Mouse (Mus musculus) heart, adult 9 months (tissue): ENCODE results near the gene Ccdc113.

Source experiments
- DNase-seq, 2 experiments: peaks; one replicate each; pipeline ENCODE4 v3.0.0; 2022; ENCODE audit warnings: low spot score in 2 of 2

The Ccdc113 gene

GRCm38 (mm10) chr8:95533584-95534387 lies at the start of gene Ccdc113:
Gene Ccdc113, plus strand, starts transcription at chr8:95534085.
- DNase-seq: peak; percentile 6 to 20

- DNase-seq: peak in 1 of 2 experiments; percentile 8
Observed at GRCm38 (mm10) chr8:95487800-95488697, 45.8 kb upstream of the Ccdc113 start.

- DNase-seq: peak; percentile 66 to 80
Observed at GRCm38 (mm10) chr8:95488698-95489332, 45.1 kb upstream of the Ccdc113 start.

GRCm38 (mm10) chr8:95490006-95490405 lies 43.9 kb upstream of the Ccdc113 start, which contains the start of gene Csnk2a2:
Gene Csnk2a2, minus strand, starts transcription at chr8:95490039.
- no peak for DNase-seq

- DNase-seq: no peak
Observed at GRCm38 (mm10) chr8:95492057-95492456, 41.8 kb upstream of the Ccdc113 start.

GRCm38 (mm10) chr8:95495444-95495843 lies 38.4 kb upstream of the Ccdc113 start:
- DNase-seq: no peak

DNA sequence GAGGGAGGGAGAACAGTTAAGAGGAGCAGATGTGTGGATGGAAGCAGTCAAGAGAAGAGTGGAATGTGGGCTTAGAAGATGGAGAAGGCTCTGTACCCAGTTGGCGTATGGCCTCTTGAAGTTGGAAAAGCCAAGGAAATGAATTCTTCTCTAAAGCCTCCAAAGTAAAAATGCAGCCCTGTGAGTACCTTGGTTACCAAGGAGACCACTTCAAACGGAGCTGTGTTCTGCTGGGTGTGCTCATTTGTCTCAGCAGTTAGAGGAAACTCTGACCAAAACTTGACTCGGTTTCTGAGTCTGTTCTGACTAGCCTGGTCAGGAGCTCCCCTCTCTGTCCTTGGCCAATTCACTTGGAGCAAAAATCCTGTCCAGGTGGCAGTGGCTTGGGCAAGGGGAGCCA lies 37.5 kb upstream of the Ccdc113 start:
- no peak for DNase-seq

GRCm38 (mm10) chr8:95497821-95498220 lies 36.1 kb upstream of the Ccdc113 start:
- no peak for DNase-seq

GRCm38 (mm10) chr8:95499266-95500064 lies 34.4 kb upstream of the Ccdc113 start:
- DNase-seq: no peak

DNA sequence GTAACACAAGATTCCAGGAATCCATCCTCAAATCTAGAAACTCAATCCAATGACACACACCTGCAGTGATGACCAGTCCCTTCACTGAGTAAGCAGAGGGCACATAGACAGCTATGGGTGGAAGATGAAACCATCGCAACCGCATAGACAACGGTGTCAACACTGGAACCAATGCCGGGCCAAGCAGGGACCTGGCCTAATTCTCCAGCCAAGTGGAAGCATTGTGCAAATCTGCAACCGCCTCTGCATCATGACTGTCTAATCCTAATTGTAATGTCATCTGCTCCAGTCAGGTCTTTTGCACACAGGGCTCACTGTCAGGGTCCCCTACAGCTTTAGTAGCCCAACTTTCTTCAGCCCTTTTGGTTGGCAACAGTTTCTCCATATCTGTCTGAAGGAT lies 33.4 kb upstream of the Ccdc113 start:
- no peak for DNase-seq

DNA sequence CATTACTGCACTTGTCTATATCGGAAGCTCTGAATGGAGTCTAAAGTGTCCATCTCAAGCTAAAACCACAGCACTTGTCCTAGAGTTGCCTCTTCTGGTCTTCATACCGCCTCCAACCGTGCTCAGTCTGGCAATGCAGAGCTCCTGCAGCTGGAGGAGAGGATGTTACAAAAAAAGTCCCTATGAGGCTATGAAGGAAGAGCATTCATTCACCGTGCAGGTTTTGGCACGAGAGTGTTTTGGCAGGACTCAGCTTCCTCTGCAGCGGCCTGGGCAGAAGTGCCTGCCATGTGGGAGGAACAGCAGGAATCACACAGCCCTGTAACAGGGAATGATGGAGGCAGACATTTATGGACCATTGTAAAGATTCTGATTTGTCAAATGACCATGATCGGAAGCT lies 31.5 kb upstream of the Ccdc113 start:
- no peak for DNase-seq

DNA sequence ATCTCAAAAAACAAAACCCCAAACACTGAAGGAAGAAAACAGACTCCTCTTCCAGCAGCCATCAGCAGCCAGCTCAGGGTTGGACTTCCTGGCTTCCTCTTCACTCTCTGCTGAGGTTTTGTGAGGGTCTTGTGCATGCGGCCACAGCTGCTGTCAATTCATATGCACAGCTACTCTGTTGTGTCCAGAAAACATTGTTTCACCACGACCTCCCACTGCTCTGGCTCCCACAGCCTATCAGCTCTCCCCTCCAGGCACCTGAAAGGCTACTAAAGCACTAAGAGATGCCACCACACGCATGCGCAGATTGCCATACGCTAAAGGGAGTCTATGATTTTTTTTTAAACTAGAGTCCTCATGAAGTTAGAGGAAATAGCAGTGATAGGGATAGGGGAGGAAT lies 29.1 kb upstream of the Ccdc113 start:
- DNase-seq: no peak

- DNase-seq: no peak
Observed at GRCm38 (mm10) chr8:95505606-95506005, 28.3 kb upstream of the Ccdc113 start.

- DNase-seq: no peak
Observed at GRCm38 (mm10) chr8:95506245-95506644, 27.6 kb upstream of the Ccdc113 start.

- DNase-seq: no peak
Observed at GRCm38 (mm10) chr8:95512257-95512656, 21.6 kb upstream of the Ccdc113 start.

DNA sequence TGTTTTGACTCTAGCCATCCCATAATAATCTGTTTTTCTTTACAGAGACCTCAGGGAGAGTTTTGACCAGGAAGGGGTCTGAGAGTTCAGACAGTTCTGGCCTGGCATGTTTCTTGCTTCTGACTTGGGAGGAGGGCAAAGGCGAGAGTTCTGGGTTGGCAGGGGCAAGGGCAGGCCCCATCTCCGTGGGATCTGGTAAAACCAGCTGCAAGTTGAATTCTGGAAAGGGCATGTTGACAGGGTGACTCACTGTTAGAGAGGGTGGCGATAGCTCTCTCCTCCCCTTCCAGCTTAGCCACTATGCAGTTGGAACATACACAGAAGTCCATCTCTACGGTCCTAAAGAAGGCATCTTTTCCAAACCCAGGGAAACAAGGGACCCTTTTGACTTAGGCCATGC lies 20.7 kb upstream of the Ccdc113 start:
- no peak for DNase-seq

- no peak for DNase-seq
Observed at GRCm38 (mm10) chr8:95516928-95517327, 17.0 kb upstream of the Ccdc113 start.

DNA sequence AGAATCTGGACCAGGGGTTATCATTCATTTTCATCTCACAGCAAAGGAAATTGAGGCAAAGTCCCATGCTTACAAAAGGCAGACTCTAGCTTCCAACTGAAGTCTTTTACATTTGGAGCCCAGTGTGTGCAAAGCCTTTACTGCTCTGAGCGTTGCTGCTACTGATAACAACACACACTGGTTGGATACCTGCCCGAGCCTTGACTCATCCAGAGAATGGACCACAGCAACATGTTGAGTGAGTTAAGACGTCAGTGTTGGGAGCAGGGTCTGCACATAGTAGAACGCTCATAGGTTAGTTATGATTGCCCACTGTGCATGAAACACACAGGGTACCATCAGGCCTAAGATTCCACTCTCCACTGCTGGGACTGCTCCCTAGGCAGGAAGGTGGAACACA lies 9.9 kb upstream of the Ccdc113 start:
- DNase-seq: no peak

GRCm38 (mm10) chr8:95528194-95528593 lies 5.7 kb upstream of the Ccdc113 start:
- DNase-seq: no peak

DNA sequence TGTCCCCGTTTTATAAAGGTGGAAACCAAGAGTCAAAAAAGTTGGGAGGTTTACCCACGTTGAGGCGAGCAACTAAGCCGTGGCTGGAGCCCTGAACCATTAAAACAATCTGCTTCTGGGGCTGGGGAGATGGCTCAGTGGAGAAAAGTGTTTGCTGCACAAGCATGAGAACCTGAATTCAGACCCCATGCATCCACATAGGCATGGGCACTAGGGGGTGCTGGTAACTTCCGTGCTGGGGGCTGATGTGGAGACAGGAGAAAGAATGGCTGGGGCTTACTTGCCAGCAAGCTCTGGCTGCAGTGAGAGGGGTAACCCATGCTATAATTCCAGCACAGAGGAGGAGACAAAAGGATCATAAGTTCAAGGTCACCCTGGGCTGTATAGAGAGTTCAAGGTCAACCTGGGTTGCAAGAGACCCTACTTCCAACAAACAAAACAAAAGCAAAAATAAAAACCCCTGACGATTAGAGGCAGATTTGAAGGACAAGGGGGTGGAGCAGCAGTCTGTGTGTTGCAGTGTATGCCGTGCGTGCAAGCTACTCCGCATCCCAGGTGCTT lies 5.1 kb upstream of the Ccdc113 start:
- no peak for DNase-seq

DNA sequence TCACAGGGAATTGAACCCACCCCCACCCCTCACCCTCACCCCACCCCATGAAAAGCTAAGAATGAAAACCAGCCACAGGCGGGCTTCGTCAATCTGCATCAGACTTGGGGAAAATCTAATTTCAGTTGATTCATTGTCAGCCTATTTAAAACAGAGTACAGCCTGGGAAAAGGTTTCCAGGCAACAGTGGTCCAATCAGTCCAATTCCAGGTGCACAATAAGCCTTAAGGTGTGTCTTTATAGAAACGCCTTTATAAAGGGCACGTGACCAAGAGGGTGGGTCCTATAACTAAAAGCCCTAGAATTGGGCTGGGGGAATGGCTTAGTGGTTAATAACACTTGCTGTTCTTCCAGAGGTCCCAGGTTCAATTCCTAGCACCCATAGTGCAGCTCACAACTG lies 1.7 kb upstream of the Ccdc113 start:
- DNase-seq: no peak
